Mouse (Mus musculus) heart, embryonic 12.5 days (tissue): ENCODE measurements around the gene Fam155a. TPM values are rescaled to one million over a fixed set of nuclear protein-coding genes. Genes with fewer than 3 reads are reported as not detected.
"Not testable (repeated sequence)": the region's sequence is repeated elsewhere in the genome, so short reads cannot be mapped to it uniquely, and the experiment has no call there.

Experiments used
- ATAC-seq: fragments of 200-750 bp; cut with Nextera tagmentation; 2 replicates; pipeline ENCODE4 v1.8.0; 2017; ENCODE audit warnings: moderate TSS enrichment, moderate library complexity; ENCODE audit not compliant: insufficient number of reproducible peaks, low FRiP score
- H3K27ac ChIP-seq: fragments of 300-500 bp; sonication (generic); 2 replicates; pipeline ENCODE4 v1.5.1; 2016; ENCODE audit warnings: mild to moderate bottlenecking, moderate library complexity; ENCODE audit not compliant: poor library complexity, severe bottlenecking
- H3K27me3 ChIP-seq: fragments of 300-500 bp; sonication (generic); replicated peaks from 2 replicates; pipeline ENCODE4 v1.6.1; 2016; ENCODE audit warnings: mild to moderate bottlenecking, moderate library complexity
- H3K36me3 ChIP-seq: fragments of 300-500 bp; sonication (generic); 2 replicates; pipeline ENCODE4 v1.6.1; 2016; ENCODE audit warnings: mild to moderate bottlenecking, moderate library complexity
- H3K4me1 ChIP-seq: fragments of 300-500 bp; sonication (generic); replicated peaks from 2 replicates; pipeline ENCODE4 v1.6.1; 2016; ENCODE audit warnings: mild to moderate bottlenecking
- H3K4me2 ChIP-seq: fragments of 300-500 bp; sonication (generic); 2 replicates; pipeline ENCODE4 v1.6.1; 2016; ENCODE audit warnings: mild to moderate bottlenecking, moderate library complexity
- H3K4me3 ChIP-seq: fragments of 300-500 bp; sonication (generic); 2 replicates; pipeline ENCODE4 v1.5.1; 2016; ENCODE audit warnings: mild to moderate bottlenecking
- H3K9ac ChIP-seq: fragments of 300-500 bp; sonication (generic); 2 replicates; pipeline ENCODE4 v1.6.1; 2016; ENCODE audit warnings: mild to moderate bottlenecking, moderate library complexity
- H3K9me3 ChIP-seq: fragments of 300-500 bp; sonication (generic); replicated peaks from 2 replicates; pipeline ENCODE4 v1.6.1; 2016; ENCODE audit warnings: mild to moderate bottlenecking, moderate library complexity
- WGBS: fragments of 180-500 bp; shearing (Covaris S2); methylation state at CpG from one replicate; pipeline ENCODE4 v1.1.7; 2016; 5-methylcytosine and 5-hydroxymethylcytosine counted together
- polyA plus RNA-seq: library from polyadenylated mRNA; unstranded; fragments of >200 nt; fragmentation: Nextera tagmentation; extraction: Ambion mirVana; gene quantifications from 2 replicates; pipeline ENCODE4 v1.2.1, GENCODE M21; 2016

The Fam155a gene
- polyA plus RNA-seq, 1 experiment from 2014 or later = 0.18 TPM

- H3K9me3 ChIP-seq, H3K36me3 ChIP-seq, H3K4me1 ChIP-seq, H3K27me3 ChIP-seq, H3K9ac ChIP-seq, H3K4me3 ChIP-seq, H3K27ac ChIP-seq, ATAC-seq, H3K4me2 ChIP-seq: not testable (repeated sequence)
- WGBS = 73% methylated on average over 3 of the region's 3 CpGs
Measured at GRCm38 (mm10) chr8:9660014-9660413, 110.9 kb downstream of the Fam155a start.

GRCm38 (mm10) chr8:9656901-9657300 lies 114.1 kb downstream of the Fam155a start:
- WGBS = 89% methylated on average over 2 of the region's 2 CpGs
- Histone ChIP-seq H3K4me3 (no peak overlapping the region), H3K4me1 (0 out of 2 replicates have a peak, but pooled peaks cover 6% of the 10 kb centered on the region), H3K9me3 (no peaks in the 10 kb centered on the region), H3K27ac (no peak overlapping the region), H3K27me3 (no peaks in the 10 kb centered on the region), H3K4me2 (no peak overlapping the region), H3K9ac (no peak overlapping the region), H3K36me3 (no peaks in the 10 kb centered on the region)
- no peak for ATAC-seq

DNA sequence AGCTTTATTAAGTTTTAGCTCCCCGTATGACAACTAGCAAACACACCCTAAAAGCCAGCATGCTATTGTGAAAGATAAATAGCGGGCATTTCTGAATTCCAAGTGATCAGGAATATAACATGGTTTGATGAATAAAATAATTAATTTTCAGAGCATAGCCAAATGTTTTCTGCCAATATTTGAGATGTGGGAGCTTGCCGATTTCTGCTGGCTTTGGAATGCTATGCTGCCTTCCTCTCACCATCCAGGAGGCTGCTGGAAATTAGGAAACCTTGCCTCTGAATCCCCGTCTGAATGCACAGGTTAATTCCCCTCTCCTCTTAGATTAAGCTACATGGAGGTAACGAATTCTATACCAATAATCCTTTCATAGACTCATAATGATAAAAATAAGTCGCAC lies 116.1 kb downstream of the Fam155a start:
- no peak overlapping the region for H3K4me3 ChIP-seq
- H3K4me1 ChIP-seq = 0 out of 2 replicates have a peak, but pooled peaks cover 6% of the 10 kb centered on the region
- H3K4me2 ChIP-seq = no peak overlapping the region
- H3K27ac ChIP-seq = no peak overlapping the region
- 78% methylated on average over 6 of the region's 6 CpGs for WGBS
- H3K36me3 ChIP-seq = no peaks in the 10 kb centered on the region
- H3K9ac ChIP-seq = no peak overlapping the region
- no peaks in the 10 kb centered on the region for H3K9me3 ChIP-seq
- H3K27me3 ChIP-seq = no peaks in the 10 kb centered on the region
- ATAC-seq = no peak

DNA sequence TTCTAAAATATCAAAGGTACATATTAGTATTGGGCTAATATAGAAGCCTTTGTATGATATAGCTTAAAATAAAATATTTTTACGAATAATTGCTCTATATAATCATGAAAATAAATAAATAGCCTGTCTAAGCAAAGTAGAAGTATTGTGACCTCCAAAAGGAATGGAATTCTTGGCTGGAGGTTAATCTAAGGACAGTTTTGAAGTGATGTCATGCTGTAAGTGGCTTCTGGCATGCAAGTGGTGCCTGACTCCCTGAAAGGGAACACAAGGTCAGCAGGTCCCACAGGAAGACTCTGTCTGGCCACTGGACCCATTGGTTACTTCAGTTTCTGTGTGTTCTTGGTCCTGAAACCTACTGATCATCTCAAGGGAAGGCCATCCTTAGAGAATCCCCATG lies 117.3 kb downstream of the Fam155a start:
- Histone ChIP-seq H3K36me3 (no peaks in the 10 kb centered on the region), H3K4me2 (no peak overlapping the region), H3K9ac (no peak overlapping the region), H3K4me1 (0 out of 2 replicates have a peak, but pooled peaks cover 6% of the 10 kb centered on the region), H3K27ac (no peak overlapping the region), H3K9me3 (no peaks in the 10 kb centered on the region), H3K4me3 (no peak overlapping the region), H3K27me3 (no peaks in the 10 kb centered on the region)
- ATAC-seq = no peak
- WGBS = 46% methylated on average over 1 of the region's 1 CpGs

- WGBS = 78% methylated on average over 2 of the region's 2 CpGs
- Histone ChIP-seq H3K4me1 (no peaks in the 10 kb centered on the region), H3K36me3 (no peaks in the 10 kb centered on the region), H3K27ac (no peak overlapping the region), H3K9ac (no peak overlapping the region), H3K27me3 (no peaks in the 10 kb centered on the region), H3K9me3 (no peaks in the 10 kb centered on the region), H3K4me3 (no peak overlapping the region), H3K4me2 (no peak overlapping the region)
- ATAC-seq = no peak
Measured at GRCm38 (mm10) chr8:9638162-9638561, 132.8 kb downstream of the Fam155a start.

DNA sequence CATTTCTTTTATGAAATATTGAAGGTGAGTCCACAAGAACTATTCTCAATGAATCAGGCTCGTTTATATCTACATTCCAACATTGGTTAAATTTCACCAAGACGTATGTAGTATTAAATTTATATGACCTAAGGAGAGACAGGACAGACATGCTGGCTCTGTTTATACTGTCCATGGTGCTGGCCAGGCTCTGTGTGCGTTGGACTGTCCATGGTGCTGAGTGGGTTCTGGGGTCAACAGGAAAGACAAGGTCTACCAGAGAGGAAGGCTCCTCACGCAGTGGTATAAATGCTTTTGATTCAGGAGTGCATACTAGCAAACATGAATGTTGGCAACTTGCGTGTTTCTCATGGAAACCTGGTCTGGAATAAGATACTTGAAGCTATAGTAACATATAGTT lies 135.7 kb downstream of the Fam155a start:
- no peaks in the 10 kb centered on the region for H3K9me3 ChIP-seq
- no peak overlapping the region for H3K4me2 ChIP-seq
- H3K27me3 ChIP-seq = no peaks in the 10 kb centered on the region
- no peak overlapping the region for H3K4me3 ChIP-seq
- H3K9ac ChIP-seq = no peak overlapping the region
- no peaks in the 10 kb centered on the region for H3K4me1 ChIP-seq
- no peaks in the 10 kb centered on the region for H3K36me3 ChIP-seq
- H3K27ac ChIP-seq = no peak overlapping the region
- 58% methylated on average over 5 of the region's 5 CpGs for WGBS
- no peak for ATAC-seq

DNA sequence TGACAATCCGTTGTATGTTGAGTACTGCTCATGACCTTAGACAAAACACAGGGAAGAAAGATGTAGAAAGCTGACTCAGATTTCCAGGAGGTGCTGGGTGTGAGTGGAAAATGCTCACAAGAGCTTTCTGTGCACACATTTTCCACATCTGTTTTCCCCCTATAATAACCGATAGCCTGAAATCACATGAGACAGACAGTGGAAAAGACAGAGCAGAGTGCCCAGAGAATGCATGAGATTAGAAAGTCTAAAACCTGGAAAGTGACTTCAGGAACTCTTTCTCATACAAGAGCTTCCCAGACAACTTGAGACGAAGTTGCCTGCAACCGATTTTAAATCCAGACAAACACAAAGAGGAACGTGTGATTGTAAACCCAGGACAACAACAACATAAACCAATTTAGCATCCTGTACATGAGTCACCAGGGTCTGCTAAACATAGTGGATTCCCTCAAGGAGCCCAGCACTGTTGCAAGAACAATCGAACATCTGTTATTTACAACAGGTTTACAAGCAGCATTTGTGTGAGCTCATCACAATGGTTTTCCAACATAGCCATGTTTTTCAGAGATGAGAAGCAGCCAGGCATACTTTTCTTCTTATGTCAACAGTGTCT lies 163.8 kb downstream of the Fam155a start:
- Histone ChIP-seq H3K4me1 (0 out of 2 replicates have a peak, but pooled peaks cover 3% of the 10 kb centered on the region), H3K9me3 (no peaks in the 10 kb centered on the region), H3K27me3 (no peaks in the 10 kb centered on the region), H3K4me2 (no peak overlapping the region), H3K27ac (no peak overlapping the region), H3K4me3 (no peak overlapping the region), H3K36me3 (no peaks in the 10 kb centered on the region), H3K9ac (no peak overlapping the region)
- 62% methylated on average over 6 of the region's 6 CpGs for WGBS
- ATAC-seq = no peak

DNA sequence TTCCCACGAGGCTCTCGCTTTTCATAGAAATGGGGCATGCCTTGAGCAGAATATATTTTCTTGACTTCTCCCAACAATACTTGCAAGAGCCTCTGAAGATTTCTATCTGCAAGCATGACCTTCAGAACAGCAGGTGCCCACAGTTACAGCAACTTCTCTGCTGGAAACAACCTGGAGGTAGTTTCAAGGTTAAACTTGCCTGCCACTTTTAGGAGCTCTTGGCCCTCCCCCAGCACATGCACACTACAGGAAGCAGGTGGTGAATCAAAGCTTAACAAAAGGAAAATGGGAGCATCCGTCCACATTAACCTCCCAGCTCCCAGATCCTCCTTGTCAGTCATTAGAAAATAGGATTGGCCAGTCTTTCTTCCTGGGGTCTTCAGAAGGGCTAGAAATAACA lies 175.0 kb downstream of the Fam155a start:
- H3K36me3 ChIP-seq = no peaks in the 10 kb centered on the region
- WGBS = 72% methylated on average over 3 of the region's 3 CpGs
- no peak overlapping the region for H3K4me3 ChIP-seq
- H3K9ac ChIP-seq = no peak overlapping the region
- no peaks in the 10 kb centered on the region for H3K4me1 ChIP-seq
- no peak overlapping the region for H3K27ac ChIP-seq
- H3K4me2 ChIP-seq = no peak overlapping the region
- no peaks in the 10 kb centered on the region for H3K9me3 ChIP-seq
- H3K27me3 ChIP-seq = no peaks in the 10 kb centered on the region
- ATAC-seq = no peak

- no peak overlapping the region for H3K27ac ChIP-seq
- no peaks in the 10 kb centered on the region for H3K4me1 ChIP-seq
- H3K4me3 ChIP-seq = no peak overlapping the region
- H3K9me3 ChIP-seq = no peaks in the 10 kb centered on the region
- WGBS = 62% methylated on average over 6 of the region's 6 CpGs
- H3K36me3 ChIP-seq = no peaks in the 10 kb centered on the region
- ATAC-seq = no peak
- no peak overlapping the region for H3K4me2 ChIP-seq
- no peak overlapping the region for H3K9ac ChIP-seq
- no peaks in the 10 kb centered on the region for H3K27me3 ChIP-seq
Measured at GRCm38 (mm10) chr8:9581836-9582235, 189.1 kb downstream of the Fam155a start.

- no peak overlapping the region for H3K4me2 ChIP-seq
- no peak overlapping the region for H3K9ac ChIP-seq
- H3K9me3 ChIP-seq = no peaks in the 10 kb centered on the region
- no peak overlapping the region for H3K27ac ChIP-seq
- H3K36me3 ChIP-seq = no peaks in the 10 kb centered on the region
- no peak for ATAC-seq
- no peaks in the 10 kb centered on the region for H3K4me1 ChIP-seq
- no peaks in the 10 kb centered on the region for H3K27me3 ChIP-seq
- H3K4me3 ChIP-seq = no peak overlapping the region
- 27% methylated on average over 3 of the region's 3 CpGs for WGBS
Measured at GRCm38 (mm10) chr8:9580192-9580591, 190.8 kb downstream of the Fam155a start.

DNA sequence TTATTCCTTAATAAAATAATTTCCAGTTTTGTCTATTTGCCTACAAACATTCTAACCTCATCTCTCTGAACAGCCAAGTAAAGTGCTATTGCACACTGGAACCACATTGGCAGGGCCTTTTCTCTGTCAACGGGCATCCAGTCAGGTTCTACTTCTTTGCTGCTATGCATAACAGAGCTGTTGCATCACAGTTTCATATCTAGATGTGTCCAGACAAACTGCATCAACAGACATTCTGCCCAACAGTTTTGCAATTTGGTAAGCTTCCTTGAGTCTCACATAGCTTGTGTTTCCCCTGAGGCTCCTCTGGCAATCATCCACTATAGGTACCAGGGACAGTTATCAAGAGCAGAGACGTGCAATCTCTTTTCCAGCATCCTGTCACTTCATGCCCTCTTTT lies 199.0 kb downstream of the Fam155a start:
- H3K27me3 ChIP-seq = no peaks in the 10 kb centered on the region
- 51% methylated on average over 2 of the region's 2 CpGs for WGBS
- H3K27ac ChIP-seq = no peak overlapping the region
- no peak overlapping the region for H3K4me2 ChIP-seq
- ATAC-seq = no peak
- no peaks in the 10 kb centered on the region for H3K9me3 ChIP-seq
- no peak overlapping the region for H3K4me3 ChIP-seq
- no peaks in the 10 kb centered on the region for H3K4me1 ChIP-seq
- H3K9ac ChIP-seq = no peak overlapping the region
- no peaks in the 10 kb centered on the region for H3K36me3 ChIP-seq

GRCm38 (mm10) chr8:9569516-9570170 lies 201.3 kb downstream of the Fam155a start:
- Histone ChIP-seq H3K4me1 (no peaks in the 10 kb centered on the region), H3K27ac (no peak overlapping the region), H3K4me3 (no peak overlapping the region), H3K27me3 (no peaks in the 10 kb centered on the region), H3K9me3 (no peaks in the 10 kb centered on the region), H3K4me2 (no peak overlapping the region), H3K9ac (no peak overlapping the region), H3K36me3 (no peaks in the 10 kb centered on the region)
- ATAC-seq = no peak
- 76% methylated on average over 4 of the region's 4 CpGs for WGBS
